Mouse (Mus musculus): ENCODE measurements around the gene Fcho2. TPM values are rescaled to one million over a fixed set of nuclear protein-coding genes. Genes with fewer than 3 reads are reported as not detected.
A peak's percentile ranks its signal among the peaks of the same experiment; 100 is the strongest.

The Fcho2 gene
- polyA plus RNA-seq, 1 experiment, result 0.49 TPM

DNA sequence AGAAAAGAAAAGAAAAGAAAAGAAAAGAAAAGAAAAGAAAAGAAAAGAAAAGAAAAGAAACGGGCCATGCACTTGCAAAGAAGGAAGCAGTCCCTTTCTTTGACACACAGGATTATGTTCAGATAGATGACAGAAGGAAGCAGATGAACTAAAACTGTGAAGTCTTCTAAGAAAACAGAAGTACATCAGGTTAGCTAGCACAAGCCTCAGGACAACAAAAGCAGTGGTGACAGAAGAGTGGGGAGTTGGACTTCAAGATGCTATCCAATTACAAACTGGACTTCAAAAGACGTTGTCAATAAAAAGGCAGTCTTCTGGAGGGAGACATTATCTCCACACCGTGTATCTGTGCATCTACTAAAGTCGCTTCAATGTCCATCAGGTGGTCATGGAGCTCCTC is 3.0 kb downstream of the Fcho2 start:
- TF ChIP-seq GATA1 (IDR thresholded peaks at IDR 0.05; ENCODE audit: low read length) (no peak), TAL1 (IDR thresholded peaks at IDR 0.05; ENCODE audit: low read length) (no peak)
- Histone ChIP-seq H3K27me3 (ENCODE audit: control insufficient read depth) (no peaks in the 10 kb centered on the region), H3K36me3 (ENCODE audit: control insufficient read depth) (peaks cover 25% of the 10 kb centered on the region), H3K4me1 (ENCODE audit: control insufficient read depth) (peaks cover 66% of the 10 kb centered on the region), H3K9me3 (ENCODE audit: control insufficient read depth, low read length) (no peaks in the 10 kb centered on the region), H3K4me3 (replicated peaks) (peak overlapping the region; percentile 99)

DNA sequence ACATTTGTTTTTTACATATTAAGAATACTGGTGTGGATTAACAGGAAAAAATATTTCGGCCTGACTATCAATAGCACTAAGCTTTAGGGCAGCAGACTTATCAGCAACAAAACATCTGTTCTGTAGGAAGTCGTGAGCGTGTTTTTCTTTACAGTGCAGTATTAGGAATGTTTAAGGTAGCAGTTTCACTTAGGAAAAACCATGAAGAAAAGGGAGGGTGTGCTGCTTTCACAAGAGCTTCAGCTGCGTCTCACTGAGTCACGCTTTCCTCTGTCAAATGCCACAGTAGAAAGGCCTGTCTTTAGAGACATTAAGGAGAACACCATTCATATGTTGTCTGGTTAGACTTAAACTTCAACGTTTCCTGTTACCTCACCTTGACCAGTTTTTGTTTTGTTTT is 5.1 kb downstream of the Fcho2 start:
- H3K4me3 ChIP-seq (replicated peaks), result peak overlapping the region; percentile 63
- no peaks in the 10 kb centered on the region for H3K9me3 ChIP-seq (ENCODE audit: control insufficient read depth, low read length)
- TF ChIP-seq TAL1 (IDR thresholded peaks at IDR 0.05; ENCODE audit: low read length), result peak; percentile 86
- TF ChIP-seq GATA1 (IDR thresholded peaks at IDR 0.05; ENCODE audit: low read length), result peak; percentile 71
- no peaks in the 10 kb centered on the region for H3K27me3 ChIP-seq (ENCODE audit: control insufficient read depth)
- H3K36me3 ChIP-seq (ENCODE audit: control insufficient read depth), result peaks cover 36% of the 10 kb centered on the region
- peaks cover 54% of the 10 kb centered on the region for H3K4me1 ChIP-seq (ENCODE audit: control insufficient read depth)

DNA sequence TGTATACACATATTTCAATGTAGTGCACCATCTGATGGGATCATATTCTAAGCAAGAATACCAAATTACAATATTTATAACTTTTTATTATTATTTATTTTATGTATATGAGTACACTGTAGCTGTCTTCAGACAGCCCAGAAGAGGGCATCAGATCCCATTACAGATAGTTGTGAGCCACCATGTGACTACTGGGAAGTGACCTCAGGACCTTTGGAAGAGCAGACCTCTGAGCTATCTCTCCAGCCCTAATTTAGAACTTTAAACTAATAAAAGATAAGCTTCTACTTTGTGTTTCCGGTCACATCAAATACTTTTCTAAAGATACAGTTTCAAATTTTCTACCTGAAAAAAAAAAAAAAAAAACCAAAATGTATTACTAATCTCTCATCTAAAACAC is 6.2 kb downstream of the Fcho2 start:
- Histone ChIP-seq H3K9me3 (ENCODE audit: control insufficient read depth, low read length) (no peaks in the 10 kb centered on the region), H3K27me3 (ENCODE audit: control insufficient read depth) (no peaks in the 10 kb centered on the region), H3K4me3 (replicated peaks) (peak overlapping the region; percentile 63), H3K36me3 (ENCODE audit: control insufficient read depth) (peaks cover 44% of the 10 kb centered on the region), H3K4me1 (ENCODE audit: control insufficient read depth) (peaks cover 61% of the 10 kb centered on the region)
- TF ChIP-seq TAL1 (IDR thresholded peaks at IDR 0.05; ENCODE audit: low read length) (no peak), GATA1 (IDR thresholded peaks at IDR 0.05; ENCODE audit: low read length) (0 out of 2 replicates have a peak, but pooled peaks have one; percentile 22)

DNA sequence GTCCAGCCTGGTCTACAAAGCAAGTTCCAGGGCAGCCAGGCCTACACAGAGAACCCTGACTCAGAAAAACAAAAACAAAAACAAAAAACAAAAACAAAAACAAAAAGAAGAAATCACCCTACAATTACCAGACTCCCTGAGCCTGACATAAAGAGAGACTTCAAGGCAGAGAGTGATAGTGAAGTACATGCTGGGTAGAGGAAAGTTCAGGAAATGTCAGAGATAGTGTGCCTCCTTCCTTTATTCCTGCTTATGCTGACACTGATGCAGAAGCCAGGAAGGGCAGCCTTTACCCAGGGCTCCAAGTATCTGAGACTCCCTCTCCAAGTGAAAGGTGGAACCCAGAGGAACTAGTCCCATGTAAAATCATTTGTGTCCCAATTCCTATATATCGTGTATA is 10.8 kb downstream of the Fcho2 start:
- TF ChIP-seq TAL1 (IDR thresholded peaks at IDR 0.05; ENCODE audit: low read length) (no peak), GATA1 (IDR thresholded peaks at IDR 0.05; ENCODE audit: low read length) (no peak)
- peaks cover 26% of the 10 kb centered on the region for H3K4me1 ChIP-seq (ENCODE audit: control insufficient read depth)
- peaks cover 67% of the 10 kb centered on the region for H3K36me3 ChIP-seq (ENCODE audit: control insufficient read depth)
- peaks cover 3% of the 10 kb centered on the region; the same call in 1 of the 2 replicates for H3K9me3 ChIP-seq (ENCODE audit: control insufficient read depth, low read length)
- H3K4me3 ChIP-seq (replicated peaks), result no peak overlapping the region
- no peaks in the 10 kb centered on the region for H3K27me3 ChIP-seq (ENCODE audit: control insufficient read depth)

DNA sequence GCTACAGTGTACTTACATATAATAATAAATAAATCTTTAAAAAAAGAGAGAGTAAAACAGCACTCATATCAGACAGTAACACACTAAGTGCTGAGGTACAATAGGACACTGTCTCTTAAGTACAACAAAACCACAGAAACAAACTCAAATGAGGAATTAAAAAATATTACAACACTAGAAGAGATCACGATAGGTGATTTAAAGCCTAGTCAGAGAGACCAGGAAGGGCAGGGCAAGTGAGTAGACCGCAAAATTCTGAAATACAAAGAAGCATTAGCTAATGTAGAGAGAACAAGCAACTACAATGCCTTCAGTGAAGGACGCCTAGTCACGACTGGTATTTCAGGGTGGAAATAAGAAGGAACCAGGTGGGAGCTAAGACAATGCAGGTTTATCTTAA is 11.6 kb downstream of the Fcho2 start:
- H3K4me3 ChIP-seq (replicated peaks), result no peak overlapping the region
- TF ChIP-seq GATA1 (IDR thresholded peaks at IDR 0.05; ENCODE audit: low read length), result no peak
- no peak for TF ChIP-seq TAL1 (IDR thresholded peaks at IDR 0.05; ENCODE audit: low read length)
- H3K4me1 ChIP-seq (ENCODE audit: control insufficient read depth), result peaks cover 18% of the 10 kb centered on the region
- no peaks in the 10 kb centered on the region for H3K27me3 ChIP-seq (ENCODE audit: control insufficient read depth)
- peaks cover 3% of the 10 kb centered on the region; the same call in 1 of the 2 replicates for H3K9me3 ChIP-seq (ENCODE audit: control insufficient read depth, low read length)
- H3K36me3 ChIP-seq (ENCODE audit: control insufficient read depth), result peaks cover 74% of the 10 kb centered on the region

DNA sequence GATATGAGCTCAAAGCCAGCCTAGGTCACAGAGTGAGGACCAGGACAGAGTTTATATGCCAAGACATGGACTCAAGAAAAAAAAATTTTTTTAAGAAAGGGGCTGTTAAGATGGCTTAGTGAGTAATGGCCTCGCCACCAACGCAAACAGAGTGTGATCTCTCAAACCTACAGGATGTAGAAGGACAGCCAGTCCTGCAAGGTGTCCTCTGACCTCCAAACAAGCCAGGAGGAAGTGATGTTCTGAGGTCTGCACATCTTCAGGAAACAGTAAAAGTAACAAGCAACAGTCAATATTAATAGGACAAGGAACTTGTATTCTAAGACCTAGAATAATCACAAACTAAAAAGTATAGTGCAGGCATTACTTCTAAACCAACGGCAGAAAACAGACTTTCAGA is 12.3 kb downstream of the Fcho2 start:
- H3K9me3 ChIP-seq (ENCODE audit: control insufficient read depth, low read length), result peaks cover 3% of the 10 kb centered on the region; the same call in 1 of the 2 replicates
- peaks cover 11% of the 10 kb centered on the region for H3K4me1 ChIP-seq (ENCODE audit: control insufficient read depth)
- H3K36me3 ChIP-seq (ENCODE audit: control insufficient read depth), result peaks cover 77% of the 10 kb centered on the region
- H3K4me3 ChIP-seq (replicated peaks), result no peak overlapping the region
- H3K27me3 ChIP-seq (ENCODE audit: control insufficient read depth), result no peaks in the 10 kb centered on the region
- TF ChIP-seq GATA1 (IDR thresholded peaks at IDR 0.05; ENCODE audit: low read length), result no peak
- TF ChIP-seq TAL1 (IDR thresholded peaks at IDR 0.05; ENCODE audit: low read length), result no peak

DNA sequence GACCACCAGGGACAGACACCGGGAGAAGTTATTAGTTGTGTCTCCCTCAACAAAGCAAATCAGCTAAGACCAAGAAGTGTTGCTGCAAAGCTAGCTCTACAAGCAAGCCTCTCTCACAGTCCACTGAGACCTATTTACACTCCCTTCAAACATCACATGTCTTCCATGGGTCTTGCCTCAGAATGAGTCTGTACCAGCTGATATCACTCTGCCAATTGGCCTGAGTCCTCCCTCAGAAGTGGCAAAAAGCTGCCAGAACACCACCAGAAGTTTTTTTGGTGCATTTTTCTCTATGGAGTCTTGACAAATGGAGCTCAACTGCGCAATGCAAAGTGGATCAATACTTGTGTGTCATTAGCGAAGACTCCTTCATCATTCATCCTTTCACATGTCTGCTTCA is 19.7 kb downstream of the Fcho2 start:
- H3K4me1 ChIP-seq (ENCODE audit: control insufficient read depth), result peaks cover 4% of the 10 kb centered on the region
- TF ChIP-seq GATA1 (IDR thresholded peaks at IDR 0.05; ENCODE audit: low read length) (no peak), TAL1 (IDR thresholded peaks at IDR 0.05; ENCODE audit: low read length) (no peak)
- H3K27me3 ChIP-seq (ENCODE audit: control insufficient read depth), result no peaks in the 10 kb centered on the region
- H3K36me3 ChIP-seq (ENCODE audit: control insufficient read depth), result peaks cover 84% of the 10 kb centered on the region
- H3K4me3 ChIP-seq (replicated peaks), result no peak overlapping the region
- no peaks in the 10 kb centered on the region for H3K9me3 ChIP-seq (ENCODE audit: control insufficient read depth, low read length)

DNA sequence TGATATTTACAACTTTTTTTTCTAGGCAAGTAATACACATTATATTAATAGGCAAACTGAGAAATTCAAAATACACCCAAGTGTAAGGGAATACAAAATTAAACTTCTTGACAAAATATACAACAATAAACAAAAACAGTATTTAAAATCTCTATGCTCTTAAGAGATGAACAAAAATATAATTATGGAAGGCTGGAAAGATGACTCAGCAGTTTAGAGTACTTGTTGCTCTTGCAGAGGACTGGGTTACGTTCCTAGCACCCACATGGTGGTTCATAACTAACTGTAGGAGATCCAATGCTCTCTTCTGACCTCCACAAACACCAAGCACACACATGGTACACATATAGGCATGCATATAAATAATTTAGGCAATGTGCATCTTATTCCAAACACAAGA is 22.4 kb downstream of the Fcho2 start:
- H3K9me3 ChIP-seq (ENCODE audit: control insufficient read depth, low read length), result no peaks in the 10 kb centered on the region
- peaks cover 6% of the 10 kb centered on the region for H3K4me1 ChIP-seq (ENCODE audit: control insufficient read depth)
- no peaks in the 10 kb centered on the region for H3K27me3 ChIP-seq (ENCODE audit: control insufficient read depth)
- no peak for TF ChIP-seq TAL1 (IDR thresholded peaks at IDR 0.05; ENCODE audit: low read length)
- no peak for TF ChIP-seq GATA1 (IDR thresholded peaks at IDR 0.05; ENCODE audit: low read length)
- peaks cover 77% of the 10 kb centered on the region for H3K36me3 ChIP-seq (ENCODE audit: control insufficient read depth)
- no peak overlapping the region for H3K4me3 ChIP-seq (replicated peaks)

DNA sequence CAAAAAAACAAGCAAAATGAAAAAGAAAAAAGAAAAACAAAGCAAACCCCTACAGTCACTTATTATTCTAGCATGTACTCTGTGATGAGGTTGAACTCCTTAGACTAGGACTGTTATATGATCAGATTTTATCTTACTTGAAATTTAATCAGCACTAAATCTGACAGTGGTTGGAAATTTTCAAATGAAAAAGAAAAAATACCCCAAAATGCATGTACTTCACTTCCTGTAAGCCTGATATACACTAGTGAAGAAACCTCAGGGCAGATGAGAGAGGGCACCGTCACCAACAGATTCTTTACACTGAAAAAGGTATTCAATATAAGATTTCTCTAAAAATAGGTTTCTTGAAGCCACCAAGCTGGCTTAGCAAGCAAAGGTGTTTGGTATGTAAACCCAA is 23.6 kb downstream of the Fcho2 start:
- H3K4me3 ChIP-seq (replicated peaks), result no peak overlapping the region
- H3K4me1 ChIP-seq (ENCODE audit: control insufficient read depth), result peaks cover 12% of the 10 kb centered on the region
- H3K27me3 ChIP-seq (ENCODE audit: control insufficient read depth), result no peaks in the 10 kb centered on the region
- TF ChIP-seq TAL1 (IDR thresholded peaks at IDR 0.05; ENCODE audit: low read length), result no peak
- TF ChIP-seq GATA1 (IDR thresholded peaks at IDR 0.05; ENCODE audit: low read length), result no peak
- H3K36me3 ChIP-seq (ENCODE audit: control insufficient read depth), result peaks cover 81% of the 10 kb centered on the region
- H3K9me3 ChIP-seq (ENCODE audit: control insufficient read depth, low read length), result no peaks in the 10 kb centered on the region

Measured in erythroblast, embryonic 14.5 days (primary cell).